Comparison of ENCODE assay signal across 8 mouse cellular contexts in the genomic region with DNA sequence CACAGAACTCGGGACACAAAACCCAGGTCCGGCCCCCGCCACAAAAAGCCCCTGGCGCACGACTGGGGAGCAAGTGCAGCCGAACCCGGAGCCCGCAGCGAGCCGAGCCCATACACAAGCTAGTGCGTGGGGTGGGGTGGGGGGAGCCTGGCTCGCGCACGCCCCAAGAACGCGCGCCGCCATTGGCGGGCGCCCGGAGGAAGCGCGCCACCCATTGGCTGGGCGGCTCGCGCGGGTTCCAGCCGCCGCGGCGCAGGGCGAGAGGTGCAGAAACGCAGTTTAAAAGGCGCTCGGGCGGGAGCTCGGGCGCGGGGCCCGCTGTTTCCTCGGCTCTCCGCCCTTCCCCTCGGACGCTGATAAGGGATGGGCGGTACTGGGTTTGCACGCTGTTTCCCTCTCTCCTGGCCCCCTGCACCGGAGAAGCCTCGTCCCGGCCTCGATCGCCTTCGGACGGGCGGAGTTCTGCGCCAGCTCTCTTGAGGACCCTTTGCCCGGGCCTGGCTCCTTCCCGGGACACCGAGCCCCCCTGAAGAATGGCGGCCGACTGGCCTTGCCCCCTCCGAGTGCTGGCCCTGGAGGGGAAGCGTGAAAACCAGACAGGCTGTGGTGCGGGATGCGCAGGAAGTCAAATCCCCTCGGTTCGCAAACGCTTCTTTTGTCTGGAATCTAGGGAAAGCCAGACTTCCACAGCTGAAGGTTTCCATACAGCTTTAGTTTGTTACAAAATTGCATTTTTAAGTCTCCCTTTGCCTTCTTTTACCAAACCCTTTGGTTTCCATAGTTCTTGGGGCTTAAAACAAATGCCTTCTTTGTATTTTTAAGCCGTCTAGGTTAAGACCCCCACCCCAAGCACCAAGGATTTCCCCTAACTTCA. TPM values are rescaled to one million over a fixed set of nuclear protein-coding genes. Genes with fewer than 3 reads are reported as not detected.
DNase-seq lines count a peak whose midpoint lies in the region; ATAC-seq lines count a peak whose summit lies in the region.

No protein-coding gene starts in this region.

- DNase-seq in CD8-positive naive resting alpha-beta T cell, adult 2 months (ENCODE audit: low read depth in 2 of 2, low spot score in 2 of 2): peak; percentile 92 to 93
- peak; percentile 90 for DNase-seq in c-Kit-negative CD71-positive TER-119-positive erythroid progenitor cells, embryonic 14.5 days (ENCODE audit: low read depth, low spot score)
- peak; percentile 78 for DNase-seq in fibroblast of lung, adult 2 months (ENCODE audit: low read depth)
- peak; percentile 97 for DNase-seq in kidney, postnatal 14 days
- peak; percentile 92 for DNase-seq in liver, embryonic 13.5 days
- peak; percentile 88 to 93 for DNase-seq in natural killer cell, adult 2 months (ENCODE audit: low spot score in 2 of 2)

- peak overlapping the region; percentile 97 to 98 for H3K27ac ChIP-seq in heart, embryonic 14.5 days (replicated peaks in 1 of 2; ENCODE audit: control insufficient read depth in 1 of 2, insufficient read depth in 1 of 2, low read depth in 2 of 2, low read length in 2 of 2)
- H3K27ac ChIP-seq in liver, embryonic 13.5 days: peak overlapping the region; percentile 98
- peak overlapping the region; percentile 100 for H3K27ac ChIP-seq in stomach, embryonic 14.5 days (ENCODE audit: low read length)

- no peaks in the 10 kb centered on the region; the same call in 1 of the 2 replicates for H3K36me3 ChIP-seq in heart, embryonic 14.5 days (ENCODE audit: control insufficient read depth, insufficient read depth, low read length)
- peaks cover 23% of the 10 kb centered on the region for H3K36me3 ChIP-seq in liver, embryonic 13.5 days
- no peaks in the 10 kb centered on the region for H3K36me3 ChIP-seq in stomach, embryonic 14.5 days (ENCODE audit: control insufficient read depth, insufficient read depth, low read length)

- no peaks in the 10 kb centered on the region for H3K27me3 ChIP-seq in heart, embryonic 14.5 days (ENCODE audit: control insufficient read depth, insufficient read depth, low read length)
- no peaks in the 10 kb centered on the region for H3K27me3 ChIP-seq in liver, embryonic 13.5 days
- H3K27me3 ChIP-seq in stomach, embryonic 14.5 days (ENCODE audit: control insufficient read depth, insufficient read depth, low read length): no peaks in the 10 kb centered on the region

- no peaks in the 10 kb centered on the region for H3K9me3 ChIP-seq in heart, embryonic 14.5 days (ENCODE audit: control insufficient read depth, low read length)
- H3K9me3 ChIP-seq in liver, embryonic 13.5 days (replicated peaks): no peaks in the 10 kb centered on the region
- H3K9me3 ChIP-seq in stomach, embryonic 14.5 days (ENCODE audit: control insufficient read depth, low read depth, low read length): no peaks in the 10 kb centered on the region

- under 1% methylated on average over 67 of the region's 68 CpGs for WGBS in heart, embryonic 14.5 days
- WGBS in liver, embryonic 13.5 days (ENCODE audit: insufficient replicate concordance): under 1% methylated on average over 68 of the region's 68 CpGs
- under 1% methylated on average over 62 of the region's 68 CpGs for WGBS in stomach, embryonic 14.5 days

- ATAC-seq in heart, embryonic 14.5 days (ENCODE audit: insufficient number of reproducible peaks, insufficient read depth, low FRiP score, low read depth): peak; percentile 95
- peak; percentile 96 for ATAC-seq in liver, embryonic 13.5 days (ENCODE audit: low read depth)
- ATAC-seq in stomach, embryonic 14.5 days (ENCODE audit: insufficient number of reproducible peaks, insufficient read depth, low FRiP score, low read depth): peak; percentile 98

- peak overlapping the region; percentile 100 for H3K9ac ChIP-seq in heart, embryonic 14.5 days (ENCODE audit: low read length)
- peak overlapping the region; percentile 100 for H3K9ac ChIP-seq in liver, embryonic 13.5 days
- peak overlapping the region; percentile 100 for H3K9ac ChIP-seq in stomach, embryonic 14.5 days (replicated peaks; ENCODE audit: low read depth, low read length)

- H3K4me1 ChIP-seq in heart, embryonic 14.5 days (ENCODE audit: control insufficient read depth in 2 of 2, insufficient read depth in 2 of 2, low read length in 2 of 2): peaks cover 12 to 24% of the 10 kb centered on the region in 2 experiments; a peak in 3 of 4 replicates
- peaks cover 47% of the 10 kb centered on the region for H3K4me1 ChIP-seq in liver, embryonic 13.5 days (replicated peaks)
- H3K4me1 ChIP-seq in stomach, embryonic 14.5 days (ENCODE audit: control insufficient read depth, insufficient read depth, low read length): peaks cover 15% of the 10 kb centered on the region

- peak overlapping the region; percentile 68 for H3K4me2 ChIP-seq in heart, embryonic 14.5 days (ENCODE audit: low read length)
- H3K4me2 ChIP-seq in liver, embryonic 13.5 days: peak overlapping the region; percentile 83
- peak overlapping the region; percentile 78 for H3K4me2 ChIP-seq in stomach, embryonic 14.5 days (replicated peaks; ENCODE audit: low read depth, low read length)

- peak overlapping the region; percentile 95 for H3K4me3 ChIP-seq in heart, embryonic 14.5 days (ENCODE audit: control insufficient read depth in 1 of 2, insufficient read depth in 1 of 2, low read depth in 1 of 2, low read length in 2 of 2)
- H3K4me3 ChIP-seq in liver, embryonic 13.5 days (replicated peaks): peak overlapping the region; percentile 97
- peak overlapping the region; percentile 96 for H3K4me3 ChIP-seq in stomach, embryonic 14.5 days (ENCODE audit: low read depth, low read length)

RNA-seq across cellular contexts. Expression of gene Tmpo, which starts 9.4 kb away (rescaled TPM):
- 170 and 181 TPM in 2 replicates for polyA plus RNA-seq in heart, embryonic 14.5 days (2014; fragmentation: Nextera tagmentation; extraction: Ambion mirVana)
- polyA plus RNA-seq in liver, embryonic 13.5 days (2015; fragmentation: Nextera tagmentation; extraction: Ambion mirVana): 131 and 169 TPM in 2 replicates
- 236 and 261 TPM in 2 replicates for polyA plus RNA-seq in stomach, embryonic 14.5 days (2014; fragmentation: Nextera tagmentation; extraction: Ambion mirVana)

RNA-seq across cellular contexts. Expression of gene Slc25a3, which starts 47.8 kb away (rescaled TPM):
- polyA plus RNA-seq in heart, embryonic 14.5 days (2014; fragmentation: Nextera tagmentation; extraction: Ambion mirVana): 1,147 and 1,166 TPM in 2 replicates
- 283 and 285 TPM in 2 replicates for polyA plus RNA-seq in liver, embryonic 13.5 days (2015; fragmentation: Nextera tagmentation; extraction: Ambion mirVana)
- 501 and 502 TPM in 2 replicates for polyA plus RNA-seq in stomach, embryonic 14.5 days (2014; fragmentation: Nextera tagmentation; extraction: Ambion mirVana)

Comparison
In these comparisons a context has a peak if more than half of its experiments do, and no peak if none do; other contexts are left out.
1. Peak in every context shown above with its lines: DNase-seq, ATAC-seq, H3K4me3 ChIP-seq and H3K27ac ChIP-seq.